Mouse (Mus musculus): ENCODE measurements at regions not wholly inside any gene's neighbourhood (a gene's known extent, or its start where the extent isn't known, plus 50 kb on each side); places are given as distances from the start of the nearest gene placed in this dataset.

GRCm38 (mm10) chr2:174848981-174849681, 88.7 kb downstream of the Edn3 start:
- no peak overlapping the region for H3K27ac ChIP-seq (ENCODE audit: low read depth)
- no peak overlapping the region for H3K4me2 ChIP-seq (ENCODE audit: low read depth, low read length)
- no peaks in the 10 kb centered on the region for H3K4me1 ChIP-seq (ENCODE audit: control insufficient read depth, insufficient read depth)
- H3K4me3 ChIP-seq (ENCODE audit: low read depth, low read length), result no peak overlapping the region
- TF ChIP-seq CTCF (IDR thresholded peaks at IDR 0.05; ENCODE audit: low read depth) (no peak), EP300 (IDR thresholded peaks at IDR 0.05; ENCODE audit: low read depth) (no peak)
- no peaks in the 10 kb centered on the region for H3K36me3 ChIP-seq (replicated peaks; ENCODE audit: control insufficient read depth, insufficient read depth, low read length)
- ATAC-seq (ENCODE audit: insufficient read depth, low read depth) (no peak), DNase-seq (ENCODE audit: low spot score) (no peak)
- H3K27me3 ChIP-seq (ENCODE audit: control insufficient read depth, insufficient read depth, low read length), result no peaks in the 10 kb centered on the region
- WGBS, result 67% methylated on average over 16 of the region's 16 CpGs
- H3K9me3 ChIP-seq (replicated peaks; ENCODE audit: control insufficient read depth, low read length), result no peaks in the 10 kb centered on the region
- H3K9ac ChIP-seq (replicated peaks; ENCODE audit: low read depth, low read length), result no peak overlapping the region

GRCm38 (mm10) chr2:174850860-174851259, 90.4 kb downstream of the Edn3 start:
- no peak overlapping the region for H3K4me3 ChIP-seq (ENCODE audit: low read depth, low read length)
- H3K9me3 ChIP-seq (replicated peaks; ENCODE audit: control insufficient read depth, low read length), result no peaks in the 10 kb centered on the region
- no peak overlapping the region for H3K4me2 ChIP-seq (ENCODE audit: low read depth, low read length)
- ATAC-seq (ENCODE audit: insufficient read depth, low read depth), result no peak
- no peak overlapping the region for H3K9ac ChIP-seq (replicated peaks; ENCODE audit: low read depth, low read length)
- TF ChIP-seq CTCF (IDR thresholded peaks at IDR 0.05; ENCODE audit: low read depth) (no peak), EP300 (IDR thresholded peaks at IDR 0.05; ENCODE audit: low read depth) (no peak)
- no peaks in the 10 kb centered on the region for H3K36me3 ChIP-seq (replicated peaks; ENCODE audit: control insufficient read depth, insufficient read depth, low read length)
- DNase-seq (ENCODE audit: low spot score), result peak; percentile 16
- no peak overlapping the region for H3K27ac ChIP-seq (ENCODE audit: low read depth)
- no peaks in the 10 kb centered on the region for H3K27me3 ChIP-seq (ENCODE audit: control insufficient read depth, insufficient read depth, low read length)
- H3K4me1 ChIP-seq (ENCODE audit: control insufficient read depth, insufficient read depth), result no peaks in the 10 kb centered on the region
- 59% methylated on average over 16 of the region's 16 CpGs for WGBS

GRCm38 (mm10) chr2:174851525-174852330, 91.3 kb downstream of the Edn3 start:
- ATAC-seq (ENCODE audit: insufficient read depth, low read depth) (peak; percentile 45; the same call in 1 of the 2 replicates), DNase-seq (ENCODE audit: low spot score) (peak; percentile 56)
- no peak for TF ChIP-seq EP300 (IDR thresholded peaks at IDR 0.05; ENCODE audit: low read depth)
- peak; percentile 94 for TF ChIP-seq CTCF (IDR thresholded peaks at IDR 0.05; ENCODE audit: low read depth)
- Histone ChIP-seq H3K4me1 (ENCODE audit: control insufficient read depth, insufficient read depth) (no peaks in the 10 kb centered on the region), H3K27ac (ENCODE audit: low read depth) (no peak overlapping the region), H3K9ac (replicated peaks; ENCODE audit: low read depth, low read length) (no peak overlapping the region), H3K9me3 (replicated peaks; ENCODE audit: control insufficient read depth, low read length) (no peaks in the 10 kb centered on the region), H3K36me3 (replicated peaks; ENCODE audit: control insufficient read depth, insufficient read depth, low read length) (no peaks in the 10 kb centered on the region), H3K4me3 (ENCODE audit: low read depth, low read length) (no peak overlapping the region), H3K4me2 (ENCODE audit: low read depth, low read length) (no peak overlapping the region), H3K27me3 (ENCODE audit: control insufficient read depth, insufficient read depth, low read length) (no peaks in the 10 kb centered on the region)
- WGBS, result 21% methylated on average over 22 of the region's 22 CpGs

- no peak for TF ChIP-seq CTCF (IDR thresholded peaks at IDR 0.05; ENCODE audit: low read depth)
- no peak for TF ChIP-seq EP300 (IDR thresholded peaks at IDR 0.05; ENCODE audit: low read depth)
- WGBS, result 73% methylated on average over 8 of the region's 8 CpGs
- Histone ChIP-seq H3K4me2 (ENCODE audit: low read depth, low read length) (no peak overlapping the region), H3K27me3 (ENCODE audit: control insufficient read depth, insufficient read depth, low read length) (0 out of 2 replicates have a peak, but pooled peaks cover 3% of the 10 kb centered on the region), H3K36me3 (replicated peaks; ENCODE audit: control insufficient read depth, insufficient read depth, low read length) (no peaks in the 10 kb centered on the region), H3K9ac (replicated peaks; ENCODE audit: low read depth, low read length) (no peak overlapping the region), H3K4me3 (ENCODE audit: low read depth, low read length) (no peak overlapping the region), H3K4me1 (ENCODE audit: control insufficient read depth, insufficient read depth) (no peaks in the 10 kb centered on the region), H3K9me3 (replicated peaks; ENCODE audit: control insufficient read depth, low read length) (no peaks in the 10 kb centered on the region), H3K27ac (ENCODE audit: low read depth) (no peak overlapping the region)
- ATAC-seq (ENCODE audit: insufficient read depth, low read depth) (no peak), DNase-seq (ENCODE audit: low spot score) (no peak)
Measured at GRCm38 (mm10) chr2:174853786-174854185, 93.4 kb downstream of the Edn3 start.

- no peak for ATAC-seq (ENCODE audit: insufficient read depth, low read depth)
- Histone ChIP-seq H3K36me3 (replicated peaks; ENCODE audit: control insufficient read depth, insufficient read depth, low read length) (no peaks in the 10 kb centered on the region), H3K4me2 (ENCODE audit: low read depth, low read length) (no peak overlapping the region), H3K9me3 (replicated peaks; ENCODE audit: control insufficient read depth, low read length) (no peaks in the 10 kb centered on the region), H3K4me1 (ENCODE audit: control insufficient read depth, insufficient read depth) (no peaks in the 10 kb centered on the region), H3K27ac (ENCODE audit: low read depth) (no peak overlapping the region), H3K4me3 (ENCODE audit: low read depth, low read length) (no peak overlapping the region), H3K27me3 (ENCODE audit: control insufficient read depth, insufficient read depth, low read length) (0 out of 2 replicates have a peak, but pooled peaks cover 3% of the 10 kb centered on the region), H3K9ac (replicated peaks; ENCODE audit: low read depth, low read length) (no peak overlapping the region)
- 75% methylated on average over 8 of the region's 8 CpGs for WGBS
- no peak for DNase-seq (ENCODE audit: low spot score)
- no peak for TF ChIP-seq CTCF (IDR thresholded peaks at IDR 0.05; ENCODE audit: low read depth)
- TF ChIP-seq EP300 (IDR thresholded peaks at IDR 0.05; ENCODE audit: low read depth), result no peak
Measured at GRCm38 (mm10) chr2:174855548-174855947, 95.1 kb downstream of the Edn3 start.

Measured in heart, postnatal 0 days (tissue).